Mouse (Mus musculus) MEL (cell line): ENCODE measurements around the gene Hoxb2. TPM values are rescaled to one million over a fixed set of nuclear protein-coding genes. Genes with fewer than 3 reads are reported as not detected.

Source experiments
- DNase-seq: peaks from one replicate; pipeline ENCODE4 v3.0.0; 2011; ENCODE audit warnings: low read depth, low spot score
- H3K27ac ChIP-seq: 2 replicates; pipeline ENCODE4 v1.5.1; 2012; ENCODE audit warnings: low read depth, mild to moderate bottlenecking, control low read depth, low read length, moderate library complexity; ENCODE audit not compliant: control insufficient read depth
- H3K27me3 ChIP-seq, 2 experiments: fragments of 150-350 bp in 1 of 2; sonication (generic) in 1 of 2; 2 replicates each; pipeline ENCODE4 v1.6.1; 2012; ENCODE audit warnings: low read length in 2 of 2, mild to moderate bottlenecking in 2 of 2, improper control_type of control experiment in 1 of 2, moderate library complexity in 1 of 2; ENCODE audit not compliant: insufficient read depth in 2 of 2, control insufficient read depth in 1 of 2
- H3K36me3 ChIP-seq, 2 experiments: 2 replicates each; pipeline ENCODE4 v1.6.1; 2012 to 2014; ENCODE audit warnings: low read length in 2 of 2, improper control_type of control experiment in 1 of 2, inconsistent platforms in 1 of 2, mild to moderate bottlenecking in 1 of 2; ENCODE audit not compliant: insufficient read depth in 2 of 2, control insufficient read depth in 1 of 2
- H3K4me1 ChIP-seq, 2 experiments: fragments of 150-350 bp in 1 of 2; sonication (generic) in 1 of 2; 2 replicates each; pipeline ENCODE4 v1.6.1; 2012; ENCODE audit warnings: low read length in 2 of 2, improper control_type of control experiment in 1 of 2, mild to moderate bottlenecking in 1 of 2; ENCODE audit not compliant: insufficient read depth in 2 of 2, control insufficient read depth in 1 of 2
- H3K4me3 ChIP-seq, 2 experiments: fragments of 150-350 bp in 1 of 2; sonication (generic) in 1 of 2; 2 replicates each; pipeline ENCODE4 v1.5.1; 2012; ENCODE audit warnings: low read depth in 2 of 2, low read length in 2 of 2, mild to moderate bottlenecking in 2 of 2, moderate library complexity in 2 of 2, control low read depth in 1 of 2, improper control_type of control experiment in 1 of 2; ENCODE audit not compliant: control insufficient read depth in 1 of 2, insufficient read depth in 1 of 2
- H3K79me2 ChIP-seq: 2 replicates; pipeline ENCODE4 v1.6.1; 2012; ENCODE audit warnings: mild to moderate bottlenecking, low read length, moderate library complexity; ENCODE audit not compliant: control insufficient read depth, poor library complexity, insufficient read depth
- H3K9ac ChIP-seq: 2 replicates; pipeline ENCODE4 v1.6.1; 2012; ENCODE audit warnings: low read depth, mild to moderate bottlenecking, control low read depth, low read length, moderate library complexity; ENCODE audit not compliant: control insufficient read depth, poor library complexity, severe bottlenecking
- H3K9me3 ChIP-seq: fragments of 150-350 bp; sonication (generic); replicated peaks from 2 replicates; pipeline ENCODE4 v1.6.1; 2012; ENCODE audit warnings: mild to moderate bottlenecking, low read length, improper control_type of control experiment, moderate library complexity; ENCODE audit not compliant: insufficient read depth
- BHLHE40 ChIP-seq: IDR thresholded peaks from 2 replicates; pipeline ENCODE4 v1.6.1; 2012; ENCODE audit warnings: low read depth, mild to moderate bottlenecking, inconsistent platforms, low read length, improper control_type of control experiment, borderline replicate concordance
- ELF1 ChIP-seq: IDR thresholded peaks from 2 replicates; pipeline ENCODE4 v1.6.1; 2014; ENCODE audit warnings: low read depth, mild to moderate bottlenecking, inconsistent platforms, low read length, improper control_type of control experiment, moderate library complexity
- EP300 ChIP-seq, 2 experiments: IDR thresholded peaks; 2 replicates each; pipeline ENCODE4 v1.6.1; 2011; ENCODE audit warnings: improper control_type of control experiment in 2 of 2, low read length in 2 of 2, low read depth in 1 of 2, mild to moderate bottlenecking in 1 of 2
- ETS1 ChIP-seq: IDR thresholded peaks from 2 replicates; pipeline ENCODE4 v1.6.1; 2012; ENCODE audit warnings: low read depth, mild to moderate bottlenecking, inconsistent platforms, low read length, improper control_type of control experiment, moderate library complexity
- GATA1 ChIP-seq: IDR thresholded peaks from 2 replicates; pipeline ENCODE4 v1.6.1; 2011; ENCODE audit warnings: low read depth, low read length, improper control_type of control experiment
- HCFC1 ChIP-seq: IDR thresholded peaks from 2 replicates; pipeline ENCODE4 v1.6.1; 2012; ENCODE audit warnings: low read depth, mild to moderate bottlenecking, inconsistent platforms, low read length, improper control_type of control experiment, moderate library complexity
- MAFK ChIP-seq: IDR thresholded peaks from 2 replicates; pipeline ENCODE4 v1.6.1; 2011; ENCODE audit warnings: low read depth, mild to moderate bottlenecking, low read length, improper control_type of control experiment, borderline replicate concordance
- MAX ChIP-seq: IDR thresholded peaks from 2 replicates; pipeline ENCODE4 v1.6.1; 2011; ENCODE audit warnings: low read length, improper control_type of control experiment
- MEF2A ChIP-seq: IDR thresholded peaks from 2 replicates; pipeline ENCODE4 v1.6.1; 2014; ENCODE audit warnings: low read depth, mild to moderate bottlenecking, inconsistent platforms, low read length, improper control_type of control experiment; ENCODE audit not compliant: poor library complexity, insufficient replicate concordance, severe bottlenecking; ENCODE audit errors: extremely low read depth
- MYB ChIP-seq: IDR thresholded peaks from 2 replicates; pipeline ENCODE4 v1.6.1; 2011; ENCODE audit warnings: mild to moderate bottlenecking, low read depth, low read length, improper control_type of control experiment
- POLR2A ChIP-seq, 2 experiments: IDR thresholded peaks; 2 replicates each; pipeline ENCODE4 v1.6.1; 2011 to 2012; ENCODE audit warnings: low read length in 2 of 2, mild to moderate bottlenecking in 2 of 2, control low read depth in 1 of 2, improper control_type of control experiment in 1 of 2, low read depth in 1 of 2, moderate library complexity in 1 of 2; ENCODE audit not compliant: control insufficient read depth in 1 of 2, insufficient read depth in 1 of 2, poor library complexity in 1 of 2
- POLR2AphosphoS2 ChIP-seq: IDR thresholded peaks from 2 replicates; pipeline ENCODE4 v1.6.1; 2011; ENCODE audit warnings: low read length, improper control_type of control experiment
- POLR2AphosphoS5 ChIP-seq: IDR thresholded peaks from 2 replicates; pipeline ENCODE4 v1.6.1; 2012; ENCODE audit warnings: low read depth, borderline replicate concordance, mild to moderate bottlenecking, inconsistent platforms, low read length, moderate library complexity, mixed read lengths
- RAD21 ChIP-seq: IDR thresholded peaks from 2 replicates; pipeline ENCODE4 v1.6.1; 2011; ENCODE audit warnings: mild to moderate bottlenecking, low read depth, low read length, improper control_type of control experiment
- RCOR1 ChIP-seq: IDR thresholded peaks from 2 replicates; pipeline ENCODE4 v1.6.1; 2012; ENCODE audit warnings: low read depth, mild to moderate bottlenecking, inconsistent platforms, low read length, improper control_type of control experiment
- TBP ChIP-seq: IDR thresholded peaks from 2 replicates; pipeline ENCODE4 v1.8.0; 2011; ENCODE audit warnings: low read depth, low read length, improper control_type of control experiment
- TCF12 ChIP-seq: IDR thresholded peaks from 2 replicates; pipeline ENCODE4 v1.6.1; 2014; ENCODE audit warnings: low read depth, mild to moderate bottlenecking, inconsistent platforms, low read length, improper control_type of control experiment, moderate library complexity
- USF1 ChIP-seq: IDR thresholded peaks from 2 replicates; pipeline ENCODE4 v1.6.1; 2014; ENCODE audit warnings: low read depth, mild to moderate bottlenecking, inconsistent platforms, low read length, improper control_type of control experiment, moderate library complexity
- ZC3H11A ChIP-seq: IDR thresholded peaks from 2 replicates; pipeline ENCODE4 v1.6.1; 2012; ENCODE audit warnings: low read depth, mild to moderate bottlenecking, inconsistent platforms, low read length, improper control_type of control experiment
- ZNF384 ChIP-seq: IDR thresholded peaks from 2 replicates; pipeline ENCODE4 v1.6.1; 2012; ENCODE audit warnings: low read depth, mild to moderate bottlenecking, inconsistent platforms, low read length, improper control_type of control experiment
- polyA plus RNA-seq, 2 experiments: library from polyadenylated mRNA; stranded (reverse) in 1 of 2; unstranded in 1 of 2; fragments of >175 nt in 1 of 2; fragments of >200 nt in 1 of 2; gene quantifications; 2 replicates each; pipeline versions ENCODE4 v1.2.1 to v1.2.4; 2012; ENCODE audit warnings: low replicate concordance in 2 of 2, low read depth in 1 of 2; ENCODE audit not compliant: insufficient read length in 2 of 2, insufficient read depth in 1 of 2, missing spikeins in 1 of 2
- total RNA-seq: library from RNA; depleted of rRNA; stranded (reverse); fragments of 300-350 nt; gene quantifications from 2 replicates; pipeline ENCODE4 v1.2.3, GENCODE M21; 2012

The Hoxb2 gene
- total and polyA plus RNA-seq, 3 experiments, result not detected

DNA sequence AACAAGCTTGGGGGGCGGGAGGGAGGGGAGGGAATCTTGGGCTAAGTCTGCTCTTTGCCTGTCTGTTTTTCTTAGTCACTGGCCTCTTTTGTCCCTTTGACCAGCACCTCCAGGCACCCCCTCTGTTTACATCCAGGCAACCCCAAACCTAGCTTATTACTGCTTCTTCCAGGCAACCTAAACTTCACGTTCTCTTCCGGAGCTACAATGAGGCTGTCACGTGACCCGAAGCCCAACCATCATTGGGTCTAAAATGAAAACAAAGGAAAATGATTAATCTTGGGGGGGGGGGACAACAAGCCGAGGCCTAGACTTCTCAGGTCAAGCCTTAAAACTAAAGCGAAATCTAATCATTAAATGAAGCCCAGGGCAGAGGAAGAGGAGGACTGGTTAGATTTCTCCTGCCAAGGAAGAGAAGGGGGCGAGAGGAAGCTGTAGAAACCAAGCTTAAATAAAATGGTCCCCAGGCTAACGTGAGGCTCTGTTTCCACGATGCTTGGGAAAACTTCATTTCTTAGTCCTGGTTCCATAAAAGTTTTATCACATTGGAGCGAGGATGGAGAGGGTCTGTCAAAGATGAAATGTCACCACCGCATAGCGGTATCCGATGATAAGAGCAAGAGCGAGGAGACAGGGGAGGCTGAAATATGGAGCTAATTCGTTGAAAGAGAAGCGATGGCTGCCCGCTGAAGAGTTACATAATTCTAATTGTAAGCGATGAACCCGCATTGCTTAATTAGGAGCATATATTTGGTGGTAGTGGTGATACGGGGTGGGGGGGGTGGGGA, 2.0 kb upstream of the Hoxb2 start:
- peaks cover 0 to 3% of the 10 kb centered on the region in 2 experiments; a peak in 2 of 4 replicates for H3K27me3 ChIP-seq
- DNase-seq, result no peak
- no peak for TF ChIP-seq EP300 (IDR thresholded peaks at IDR 0.05; ENCODE audit: low read depth in 1 of 2, low read length in 2 of 2)
- no peak for TF ChIP-seq GATA1
- TF ChIP-seq BHLHE40, result no peak
- no peak for TF ChIP-seq MEF2A
- TF ChIP-seq ETS1, result no peak
- no peak for TF ChIP-seq TCF12
- TF ChIP-seq USF1, result no peak
- TF ChIP-seq ZNF384, result no peak
- TF ChIP-seq ZC3H11A, result no peak
- no peak for TF ChIP-seq TBP
- no peak for TF ChIP-seq MAFK
- TF ChIP-seq RCOR1, result no peak
- TF ChIP-seq RAD21, result no peak
- no peak for TF ChIP-seq POLR2AphosphoS5
- TF ChIP-seq MYB, result no peak
- TF ChIP-seq MAX, result no peak
- TF ChIP-seq, all 39 proteins: peak for 0
- Histone ChIP-seq H3K4me3 (no peak overlapping the region), H3K4me1 (no peaks in the 10 kb centered on the region), H3K9me3 (no peaks in the 10 kb centered on the region), H3K79me2 (no peaks in the 10 kb centered on the region), H3K9ac (no peak overlapping the region), H3K27ac (no peak overlapping the region), H3K36me3 (no peaks in the 10 kb centered on the region)

DNA sequence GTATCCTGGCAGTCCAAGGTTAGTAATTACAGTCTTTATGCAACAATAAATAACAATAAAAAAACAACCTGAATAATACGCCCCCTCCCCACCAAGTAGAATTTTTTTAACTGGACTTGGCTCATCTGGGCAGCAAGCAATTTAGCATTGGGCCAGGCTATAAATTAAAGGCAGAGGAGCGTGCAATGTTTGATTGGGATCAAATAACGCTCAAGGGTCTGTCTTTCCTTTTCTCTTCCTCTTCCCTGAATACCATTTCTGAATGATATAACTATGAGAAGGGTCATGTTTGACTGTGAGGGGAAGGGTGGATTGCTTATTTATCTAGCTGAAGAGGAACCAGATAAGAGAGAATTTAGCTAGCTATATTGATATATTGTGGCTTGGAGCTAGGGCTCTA, 1.3 kb upstream of the Hoxb2 start:
- TF ChIP-seq TBP (no peak), HCFC1 (no peak), POLR2AphosphoS2 (no peak), ELF1 (no peak), POLR2A (IDR thresholded peaks at IDR 0.05; ENCODE audit: control insufficient read depth in 1 of 2, insufficient read depth in 1 of 2, low read depth in 1 of 2, low read length in 2 of 2, poor library complexity in 1 of 2) (no peak), USF1 (no peak), POLR2AphosphoS5 (no peak), MAX (no peak)
- peaks cover 0 to 3% of the 10 kb centered on the region in 2 experiments; a peak in 2 of 4 replicates for H3K27me3 ChIP-seq
- H3K9me3 ChIP-seq, result no peaks in the 10 kb centered on the region
- no peaks in the 10 kb centered on the region for H3K4me1 ChIP-seq
- no peaks in the 10 kb centered on the region for H3K36me3 ChIP-seq
- no peak overlapping the region for H3K9ac ChIP-seq
- H3K79me2 ChIP-seq, result no peaks in the 10 kb centered on the region
- no peak for DNase-seq
- H3K27ac ChIP-seq, result no peak overlapping the region
- no peak overlapping the region for H3K4me3 ChIP-seq
